Mouse (Mus musculus): ENCODE measurements around the gene Lix1. TPM values are rescaled to one million over a fixed set of nuclear protein-coding genes. Genes with fewer than 3 reads are reported as not detected.

Gene Lix1
- total RNA-seq (2023) = 0.21 TPM

GRCm38 (mm10) chr17:17402222-17403004, at the start of gene Lix1:
Gene Lix1, plus strand, starts transcription at chr17:17402672.

GRCm38 (mm10) chr17:17373918-17374910, 28.3 kb upstream of the Lix1 start, which contains the start of gene Riok2:
Gene Riok2, plus strand, starts transcription at chr17:17374309.

Other genes starting within 250 kb of the Lix1 start
- 31.1 TPM for gene Riok2, start 28.4 kb upstream of the Lix1 start, total RNA-seq (2023)
- gene Lnpep, start 222.4 kb downstream of the Lix1 start, total RNA-seq (2023) = 192 TPM

Measured in CD4-positive naive resting alpha-beta T cell, adult 57 days (primary cell).